ENCODE assay signal across 7 mouse cellular contexts in the genomic region with DNA sequence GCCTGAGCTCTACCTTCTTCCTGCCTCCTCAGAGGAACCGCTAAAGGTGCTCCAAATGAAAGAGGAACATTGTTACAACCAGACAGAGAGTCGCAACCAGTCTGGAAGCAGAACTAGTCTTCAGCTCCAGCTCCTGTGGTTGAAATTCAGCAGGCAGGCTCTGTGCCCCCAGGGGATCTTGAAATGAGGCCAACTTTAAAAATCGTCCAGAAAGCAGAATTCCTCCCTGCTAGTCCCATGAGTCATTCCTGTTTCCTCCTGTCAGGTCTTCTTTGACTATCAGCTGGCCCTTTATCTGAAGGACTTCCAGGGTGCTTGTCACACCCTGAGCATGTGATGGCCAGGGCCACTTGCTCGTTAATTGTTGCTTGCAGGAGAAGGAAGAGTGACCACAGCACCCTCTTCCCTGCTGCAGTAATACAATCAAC.
DNase-seq lines count a peak whose midpoint lies in the region; ATAC-seq and TF ChIP-seq lines count a peak whose summit lies in the region.

No protein-coding gene starts in this region.

- no peaks in the 10 kb centered on the region for H3K79me2 ChIP-seq in myocyte (ENCODE audit: control insufficient read depth, insufficient read depth)

- H3K9ac ChIP-seq in midbrain, embryonic 16.5 days (ENCODE audit: low read depth, low read length) = no peak overlapping the region

- H3ac ChIP-seq in myocyte (ENCODE audit: control insufficient read depth, insufficient read length) = no peak overlapping the region

- peak; percentile 54 for ATAC-seq in midbrain, embryonic 16.5 days
- peak; percentile 91 for ATAC-seq in granulocyte monocyte progenitor cell, adult 5-6 weeks (replicated peaks; ENCODE audit: poor library complexity, severe bottlenecking)

- DNase-seq in midbrain, embryonic 10.5 days (ENCODE audit: low spot score) = no peak
- peak; percentile 24 for DNase-seq in cerebellum, adult 11 months
- peak; percentile 48 for DNase-seq in kidney, adult 11 months
- no peak for DNase-seq in T-cell, adult 2 months (ENCODE audit: low spot score)

- WGBS in midbrain, embryonic 16.5 days = 43% methylated on average over 4 of the region's 4 CpGs
- 43% methylated on average over 4 of the region's 4 CpGs for WGBS in midbrain, embryonic 10.5 days

- H3K36me3 ChIP-seq in midbrain, embryonic 16.5 days (ENCODE audit: control insufficient read depth, insufficient read depth, low read length) = no peaks in the 10 kb centered on the region
- no peaks in the 10 kb centered on the region for H3K36me3 ChIP-seq in midbrain, embryonic 10.5 days
- H3K36me3 ChIP-seq in myocyte (ENCODE audit: control insufficient read depth, insufficient read depth) = no peaks in the 10 kb centered on the region

- H3K4me3 ChIP-seq in midbrain, embryonic 16.5 days (ENCODE audit: low read depth, low read length) = no peak overlapping the region
- no peak overlapping the region for H3K4me3 ChIP-seq in midbrain, embryonic 10.5 days
- H3K4me3 ChIP-seq in myocyte = no peak overlapping the region

- no peak overlapping the region for H3K4me2 ChIP-seq in midbrain, embryonic 16.5 days (ENCODE audit: low read length)
- H3K4me2 ChIP-seq in myocyte (ENCODE audit: low read depth) = peak overlapping the region; percentile 61

- H3K27me3 ChIP-seq in midbrain, embryonic 16.5 days (ENCODE audit: control insufficient read depth, insufficient read depth, low read depth, low read length) = no peaks in the 10 kb centered on the region
- no peaks in the 10 kb centered on the region for H3K27me3 ChIP-seq in midbrain, embryonic 10.5 days (ENCODE audit: low read depth, poor library complexity, severe bottlenecking)
- H3K27me3 ChIP-seq in myocyte (ENCODE audit: control insufficient read depth, insufficient read depth, insufficient read length) = no peaks in the 10 kb centered on the region

- no peaks in the 10 kb centered on the region for H3K9me3 ChIP-seq in midbrain, embryonic 16.5 days (replicated peaks; ENCODE audit: control insufficient read depth, low read length, poor library complexity, severe bottlenecking)
- no peaks in the 10 kb centered on the region for H3K9me3 ChIP-seq in midbrain, embryonic 10.5 days (replicated peaks)

- no peak for TF ChIP-seq POLR2A in myocyte (IDR thresholded peaks at IDR 0.05; ENCODE audit: insufficient read length, low read depth)

- no peak overlapping the region; the same call in 1 of the 2 replicates for H3K27ac ChIP-seq in midbrain, embryonic 16.5 days (ENCODE audit: low read length)
- no peak overlapping the region for H3K27ac ChIP-seq in midbrain, embryonic 10.5 days (replicated peaks)

- H3K4me1 ChIP-seq in midbrain, embryonic 16.5 days (ENCODE audit: control insufficient read depth, insufficient read depth, low read length) = peaks cover 8% of the 10 kb centered on the region; the same call in 1 of the 2 replicates
- H3K4me1 ChIP-seq in midbrain, embryonic 10.5 days = peaks cover 2% of the 10 kb centered on the region; the same call in 1 of the 2 replicates

TF ChIP-seq in myocyte, 11 proteins besides CTCF, POLR2A, EP300 and RAD21:
- TF ChIP-seq MYOG (IDR thresholded peaks at IDR 0.05; ENCODE audit: control insufficient read depth in 1 of 3, insufficient read depth in 1 of 3, insufficient read length in 2 of 3, low read depth in 2 of 3) (no peak), E2F4 (IDR thresholded peaks at IDR 0.05; ENCODE audit: insufficient read depth) (no peak), TCF12 (IDR thresholded peaks at IDR 0.05; ENCODE audit: insufficient read depth, poor library complexity, severe bottlenecking) (no peak), CEBPB (IDR thresholded peaks at IDR 0.05; ENCODE audit: insufficient read depth, poor library complexity, severe bottlenecking) (no peak)

Comparison
In these comparisons a context has a peak if more than half of its experiments do, and no peak if none do; other contexts are left out.
1. DNase-seq: peak in cerebellum, adult 11 months (single experiment) and kidney, adult 11 months (single experiment); none in midbrain, embryonic 10.5 days (single experiment) and T-cell, adult 2 months (single experiment).